Mouse (Mus musculus) kidney, embryonic 15.5 days (tissue): ENCODE results near the gene Tmprss9. TPM values are rescaled to one million over a fixed set of nuclear protein-coding genes. Genes with fewer than 3 reads are reported as not detected.

ENCODE experiments used
- ATAC-seq: fragments of 200-750 bp; cut with Nextera tagmentation; replicated peaks from 2 replicates; pipeline ENCODE4 v1.8.0; 2017; ENCODE audit warnings: moderate TSS enrichment; ENCODE audit not compliant: low FRiP score
- H3K27ac ChIP-seq: fragments of 300-500 bp; sonication (generic); 2 replicates; pipeline ENCODE4 v1.5.1; 2015; ENCODE audit warnings: mild to moderate bottlenecking, inconsistent platforms
- H3K27me3 ChIP-seq: fragments of 300-500 bp; sonication (generic); 2 replicates; pipeline ENCODE4 v1.6.1; 2015; ENCODE audit warnings: inconsistent platforms
- H3K36me3 ChIP-seq: fragments of 300-500 bp; sonication (generic); 2 replicates; pipeline ENCODE4 v1.6.1; 2015; ENCODE audit warnings: inconsistent platforms
- H3K4me1 ChIP-seq: fragments of 300-500 bp; sonication (generic); 2 replicates; pipeline ENCODE4 v1.6.1; 2015; ENCODE audit warnings: inconsistent platforms
- H3K4me2 ChIP-seq: fragments of 300-500 bp; sonication (generic); 2 replicates; pipeline ENCODE4 v1.6.1; 2015; ENCODE audit warnings: moderate library complexity, mild to moderate bottlenecking, inconsistent platforms
- H3K4me3 ChIP-seq: fragments of 300-500 bp; sonication (generic); replicated peaks from 2 replicates; pipeline ENCODE4 v1.5.1; 2015; ENCODE audit warnings: mild to moderate bottlenecking, inconsistent platforms
- H3K9ac ChIP-seq: fragments of 300-500 bp; sonication (generic); 2 replicates; pipeline ENCODE4 v1.6.1; 2015; ENCODE audit warnings: mild to moderate bottlenecking, inconsistent platforms
- H3K9me3 ChIP-seq: fragments of 300-500 bp; sonication (generic); replicated peaks from 2 replicates; pipeline ENCODE4 v1.6.1; 2016; ENCODE audit warnings: inconsistent platforms
- WGBS: fragments of 180-500 bp; shearing (Covaris S2); methylation state at CpG from one replicate; pipeline ENCODE4 v1.1.7; 2015; ENCODE audit warnings: mixed read lengths; 5-methylcytosine and 5-hydroxymethylcytosine counted together
- polyA plus RNA-seq: library from polyadenylated mRNA; unstranded; fragments of >200 nt; fragmentation: Nextera tagmentation; extraction: Ambion mirVana; gene quantifications from 2 replicates; pipeline ENCODE4 v1.2.1, GENCODE M21; 2015

Gene Tmprss9
- polyA plus RNA-seq, 1 experiment from 2014 or later, result not detected

DNA sequence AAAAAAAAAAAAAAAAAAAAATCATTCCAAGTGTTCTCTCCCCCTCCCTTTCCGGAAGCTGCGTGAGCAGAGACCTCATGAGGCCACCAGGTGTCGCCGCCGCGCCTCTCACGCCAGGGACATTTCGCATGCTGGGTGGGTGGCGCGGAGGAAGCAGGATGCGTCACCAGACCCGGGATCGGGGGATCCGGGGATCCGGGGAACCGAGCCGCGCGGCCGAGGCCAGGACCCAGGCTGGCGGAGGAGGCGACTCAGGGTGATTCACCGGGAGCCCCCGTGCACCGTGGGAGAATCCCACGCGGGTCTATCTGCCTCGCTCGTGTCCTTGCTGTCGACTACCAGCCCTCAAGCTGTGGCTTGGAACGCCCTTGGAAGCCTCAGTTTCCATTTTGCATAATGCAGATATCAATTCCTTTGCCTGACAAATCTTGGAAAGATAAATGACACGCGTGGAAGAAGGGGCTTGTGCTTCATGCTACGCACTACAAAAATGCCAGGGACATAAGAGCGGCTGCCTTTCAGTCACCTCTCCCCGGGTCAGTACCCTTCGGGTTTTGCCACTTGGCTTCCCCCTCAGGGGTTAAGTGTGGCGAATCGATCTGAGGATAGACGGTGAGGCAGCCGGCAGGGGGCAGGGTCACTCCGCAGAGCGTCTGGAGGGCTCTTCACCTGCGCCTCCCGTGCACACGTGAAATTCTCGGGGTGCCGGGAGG is 57.1 kb downstream of the Tmprss9 start:
- Histone ChIP-seq H3K27me3 (peaks cover 37% of the 10 kb centered on the region), H3K27ac (peak overlapping the region; percentile 93), H3K4me3 (peak overlapping the region; percentile 59), H3K4me1 (peaks cover 53% of the 10 kb centered on the region), H3K9me3 (no peaks in the 10 kb centered on the region), H3K4me2 (peak overlapping the region; percentile 93), H3K36me3 (no peaks in the 10 kb centered on the region), H3K9ac (peak overlapping the region; percentile 57)
- ATAC-seq, result peak; percentile 36
- under 1% methylated on average over 48 of the region's 48 CpGs for WGBS

DNA sequence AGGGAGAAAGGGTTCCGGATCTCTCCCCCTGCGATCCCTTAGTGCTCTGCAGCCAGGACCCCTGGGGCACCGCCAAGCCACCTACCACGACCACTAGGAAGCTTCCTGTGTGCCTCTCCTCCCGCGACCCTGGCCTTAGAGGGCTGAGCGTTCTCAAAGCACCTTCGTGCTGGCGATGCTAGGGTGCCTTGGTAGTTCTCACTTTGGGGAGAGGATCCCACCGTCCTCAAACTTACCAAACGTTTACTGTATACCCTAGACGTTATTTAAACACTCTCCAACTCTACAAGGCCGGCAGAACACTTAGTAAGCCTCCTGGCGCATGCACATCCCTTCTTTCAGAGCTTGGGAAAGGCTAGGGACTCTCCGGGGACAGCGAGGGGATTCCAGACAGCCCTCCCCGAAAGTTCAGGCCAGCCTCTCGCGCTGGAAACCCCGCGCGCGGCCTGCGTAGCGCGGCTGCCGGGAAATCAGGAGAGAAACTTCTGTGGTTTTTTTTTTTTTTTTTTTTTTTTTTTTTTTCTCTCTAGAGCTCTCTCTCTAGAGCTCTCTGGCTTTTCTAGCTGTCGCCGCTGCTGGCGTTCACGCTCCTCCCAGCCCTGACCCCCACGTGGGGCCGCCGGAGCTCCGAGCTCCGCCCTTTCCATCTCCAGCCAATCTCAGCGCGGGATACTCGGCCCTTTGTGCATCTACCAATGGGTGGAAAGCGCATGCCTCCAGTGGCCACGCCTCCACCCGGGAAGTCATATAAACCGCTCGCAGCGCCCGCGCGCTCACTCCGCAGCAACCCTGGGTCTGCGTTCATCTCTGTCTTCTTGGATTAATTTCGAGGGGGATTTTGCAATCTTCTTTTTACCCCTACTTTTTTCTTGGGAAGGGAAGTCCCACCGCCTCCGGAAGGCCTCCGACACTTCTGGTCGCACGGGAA is 57.9 kb downstream of the Tmprss9 start, which contains the start of gene Gadd45b:
Gadd45b (plus strand) TSS at position 775 of the 928 bp plus-strand sequence.
- WGBS, result under 1% methylated on average over 56 of the region's 56 CpGs
- peaks cover 56% of the 10 kb centered on the region for H3K4me1 ChIP-seq
- peak; percentile 91 for ATAC-seq

DNA sequence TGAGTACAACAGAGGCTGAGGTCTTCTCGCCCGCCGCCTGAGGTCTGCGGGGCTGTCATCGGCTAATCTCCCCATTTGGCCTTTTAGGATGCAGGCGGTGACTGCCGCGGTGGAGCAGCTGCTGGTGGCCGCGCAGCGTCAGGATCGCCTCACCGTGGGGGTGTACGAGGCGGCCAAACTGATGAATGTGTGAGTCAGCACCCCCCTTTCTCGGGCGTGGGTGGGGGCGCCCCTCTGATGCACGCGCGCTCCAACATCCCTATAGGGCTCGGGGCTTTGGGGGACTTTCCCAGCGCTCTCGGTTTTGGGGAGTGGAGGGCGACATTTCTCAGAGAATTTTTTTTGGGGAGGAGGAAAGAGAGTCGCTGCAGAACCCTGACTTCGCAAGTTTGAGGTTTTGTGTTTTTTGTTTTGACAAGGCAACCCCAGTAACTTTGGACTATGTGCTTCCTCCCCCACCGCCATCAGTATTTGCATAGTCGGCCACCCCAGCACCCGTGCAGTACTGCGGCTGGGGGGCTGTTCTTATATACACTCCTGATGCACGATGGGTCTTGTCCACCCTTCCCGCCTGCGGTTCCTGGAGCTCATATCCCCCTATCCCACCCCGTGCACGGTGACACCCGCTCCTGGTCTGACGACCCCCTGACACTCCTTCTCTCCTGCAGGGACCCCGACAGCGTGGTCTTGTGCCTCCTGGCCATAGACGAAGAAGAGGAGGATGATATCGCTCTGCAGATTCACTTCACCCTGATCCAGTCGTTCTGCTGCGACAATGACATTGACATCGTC is 58.9 kb downstream of the Tmprss9 start:
- H3K9me3 ChIP-seq, result no peaks in the 10 kb centered on the region
- H3K9ac ChIP-seq, result peak overlapping the region; percentile 55
- H3K36me3 ChIP-seq, result no peaks in the 10 kb centered on the region
- H3K27me3 ChIP-seq, result peaks cover 54% of the 10 kb centered on the region
- H3K4me3 ChIP-seq, result peak overlapping the region; percentile 53
- under 1% methylated on average over 45 of the region's 45 CpGs for WGBS
- peak overlapping the region; percentile 93 for H3K4me2 ChIP-seq
- ATAC-seq, result no peak; the same call in 1 of the 2 replicates
- H3K27ac ChIP-seq, result peak overlapping the region; percentile 13; the same call in 1 of the 2 replicates
- H3K4me1 ChIP-seq, result peaks cover 64% of the 10 kb centered on the region

More for the DNA sequence above, 57.9 kb downstream of the Tmprss9 start, which contains the start of gene Gadd45b:
- Histone ChIP-seq H3K4me3 (peak within 1 kb of the TSS; percentile 59), H3K36me3 (no peaks in the 10 kb centered on the region), H3K4me2 (peak within 1 kb of the TSS; percentile 93), H3K27ac (peak within 1 kb of the TSS; percentile 93), H3K9me3 (no peaks in the 10 kb centered on the region), H3K27me3 (peaks cover 45% of the 10 kb centered on the region), H3K9ac (peak within 1 kb of the TSS; percentile 57)

DNA sequence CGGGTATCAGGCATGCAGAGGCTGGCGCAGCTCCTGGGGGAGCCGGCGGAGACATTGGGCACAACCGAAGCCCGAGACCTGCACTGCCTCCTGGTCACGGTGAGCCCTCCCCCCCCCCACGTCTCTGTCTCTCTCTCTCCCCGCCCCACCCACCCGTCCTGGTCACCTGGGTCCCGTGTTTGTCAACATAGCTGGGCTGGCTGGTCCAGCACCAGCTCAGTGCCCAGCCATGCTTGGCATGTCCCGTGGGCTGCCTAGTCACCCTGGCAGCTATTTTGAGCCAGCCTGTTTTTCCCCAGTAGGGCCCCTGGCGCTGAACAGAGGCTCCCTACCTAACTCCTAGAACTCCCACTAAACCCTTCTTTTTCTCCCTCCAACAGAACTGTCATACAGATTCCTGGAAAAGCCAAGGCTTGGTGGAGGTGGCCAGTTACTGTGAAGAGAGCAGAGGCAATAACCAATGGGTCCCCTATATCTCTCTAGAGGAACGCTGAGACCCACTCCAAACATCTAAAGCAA is 59.6 kb downstream of the Tmprss9 start:
- Histone ChIP-seq H3K27ac (no peak overlapping the region), H3K9ac (peak overlapping the region; percentile 55), H3K36me3 (no peaks in the 10 kb centered on the region), H3K4me3 (peak overlapping the region; percentile 53), H3K4me2 (peak overlapping the region; percentile 93), H3K27me3 (peaks cover 60% of the 10 kb centered on the region), H3K4me1 (peaks cover 71% of the 10 kb centered on the region), H3K9me3 (no peaks in the 10 kb centered on the region)
- ATAC-seq, result no peak
- WGBS, result 4% methylated on average over 14 of the region's 14 CpGs

DNA sequence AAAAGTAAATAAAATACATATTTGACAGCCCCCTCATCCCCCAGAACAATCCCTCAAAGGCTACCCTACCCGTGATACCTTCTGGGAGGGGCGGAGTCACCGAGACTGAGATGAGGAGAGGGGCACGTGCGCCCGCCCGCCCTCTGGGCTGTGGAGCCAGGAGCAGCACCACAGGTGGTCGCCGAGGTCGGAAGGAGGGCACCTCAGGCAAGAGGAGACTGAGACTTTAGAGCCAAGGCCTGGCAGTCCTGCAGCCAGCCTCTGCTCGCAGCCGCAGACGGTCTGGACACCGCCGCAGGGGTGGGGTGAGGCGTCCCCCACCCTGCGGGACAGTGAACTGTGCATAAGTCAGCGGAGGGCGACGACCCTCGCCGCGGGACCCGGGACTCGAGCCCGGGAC is 60.0 kb downstream of the Tmprss9 start:
- no peak for ATAC-seq
- peak overlapping the region; percentile 53 for H3K4me3 ChIP-seq
- WGBS, result 2% methylated on average over 26 of the region's 26 CpGs
- H3K27me3 ChIP-seq, result peaks cover 64% of the 10 kb centered on the region
- peaks cover 76% of the 10 kb centered on the region for H3K4me1 ChIP-seq
- H3K9ac ChIP-seq, result 0 out of 2 replicates have a peak overlapping the region, but pooled peaks have one; percentile 55
- peak overlapping the region; percentile 93 for H3K4me2 ChIP-seq
- no peaks in the 10 kb centered on the region for H3K9me3 ChIP-seq
- H3K27ac ChIP-seq, result no peak overlapping the region
- no peaks in the 10 kb centered on the region for H3K36me3 ChIP-seq

DNA sequence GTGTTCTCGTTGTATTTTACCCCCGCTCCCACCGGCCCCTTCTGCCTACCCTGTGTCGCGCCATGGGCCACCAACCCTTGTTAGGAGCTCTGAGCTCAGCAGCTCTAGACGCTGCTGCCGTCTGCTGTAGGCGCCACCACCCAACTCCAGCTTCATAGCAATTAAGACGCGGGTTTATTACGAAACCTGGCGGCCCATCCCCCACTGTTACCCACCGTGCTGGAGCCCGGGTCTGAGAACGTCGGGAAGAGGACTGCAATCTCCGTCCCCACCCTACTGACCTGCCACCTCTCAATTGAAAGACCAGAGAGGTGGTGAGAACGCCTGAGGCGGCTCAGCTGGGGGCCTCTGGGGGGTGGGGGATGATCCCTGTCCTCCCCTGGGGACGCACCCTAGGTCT is 60.6 kb downstream of the Tmprss9 start:
- Histone ChIP-seq H3K4me3 (peak overlapping the region; percentile 53), H3K4me1 (peaks cover 77% of the 10 kb centered on the region), H3K9ac (peak overlapping the region; percentile 35; the same call in 1 of the 2 replicates), H3K4me2 (peak overlapping the region; percentile 93), H3K27ac (no peak overlapping the region), H3K36me3 (no peaks in the 10 kb centered on the region), H3K9me3 (no peaks in the 10 kb centered on the region), H3K27me3 (peaks cover 69% of the 10 kb centered on the region)
- WGBS, result under 1% methylated on average over 20 of the region's 20 CpGs
- no peak for ATAC-seq

DNA sequence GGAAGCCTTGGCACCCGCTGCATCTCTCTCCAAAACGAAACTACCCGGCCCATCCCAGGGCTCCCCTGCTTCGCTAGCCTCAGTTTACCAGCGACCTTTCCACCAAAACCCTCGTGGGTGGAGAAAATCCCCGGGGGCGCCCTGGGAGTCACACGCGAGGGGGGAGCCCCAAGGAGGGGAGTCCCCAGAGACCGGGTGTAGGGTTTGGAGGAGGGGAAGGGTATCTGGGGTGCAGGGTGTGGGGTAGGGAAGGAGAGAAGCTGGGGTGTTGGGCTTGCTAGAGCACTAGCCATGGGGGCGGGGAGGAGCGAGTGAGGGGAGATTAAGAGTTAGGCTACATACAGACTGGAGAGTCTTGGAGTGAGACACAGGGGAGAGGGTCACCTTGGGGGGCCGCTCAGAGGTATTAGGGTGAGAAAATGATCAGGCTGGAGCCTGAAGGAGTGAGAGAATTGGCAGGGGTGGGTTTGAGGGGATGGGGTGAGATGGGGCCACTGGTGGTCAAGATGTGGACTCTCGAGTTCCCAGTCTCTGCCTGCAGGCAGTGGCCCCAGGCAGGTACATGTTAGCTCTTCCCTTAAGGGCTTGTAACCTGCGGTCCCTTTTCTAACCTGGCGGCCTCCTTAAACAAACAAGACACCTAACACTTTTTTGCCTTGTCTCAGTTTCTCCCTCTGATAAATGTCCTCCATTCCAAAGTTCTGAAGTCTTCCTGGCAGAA is 61.2 kb downstream of the Tmprss9 start:
- Histone ChIP-seq H3K36me3 (no peaks in the 10 kb centered on the region), H3K9ac (peak overlapping the region; percentile 35; the same call in 1 of the 2 replicates), H3K4me1 (peaks cover 84% of the 10 kb centered on the region), H3K4me2 (peak overlapping the region; percentile 93), H3K27me3 (peaks cover 75% of the 10 kb centered on the region), H3K27ac (peak overlapping the region; percentile 22; the same call in 1 of the 2 replicates), H3K9me3 (no peaks in the 10 kb centered on the region), H3K4me3 (peak overlapping the region; percentile 53)
- ATAC-seq, result no peak
- 3% methylated on average over 17 of the region's 17 CpGs for WGBS

DNA sequence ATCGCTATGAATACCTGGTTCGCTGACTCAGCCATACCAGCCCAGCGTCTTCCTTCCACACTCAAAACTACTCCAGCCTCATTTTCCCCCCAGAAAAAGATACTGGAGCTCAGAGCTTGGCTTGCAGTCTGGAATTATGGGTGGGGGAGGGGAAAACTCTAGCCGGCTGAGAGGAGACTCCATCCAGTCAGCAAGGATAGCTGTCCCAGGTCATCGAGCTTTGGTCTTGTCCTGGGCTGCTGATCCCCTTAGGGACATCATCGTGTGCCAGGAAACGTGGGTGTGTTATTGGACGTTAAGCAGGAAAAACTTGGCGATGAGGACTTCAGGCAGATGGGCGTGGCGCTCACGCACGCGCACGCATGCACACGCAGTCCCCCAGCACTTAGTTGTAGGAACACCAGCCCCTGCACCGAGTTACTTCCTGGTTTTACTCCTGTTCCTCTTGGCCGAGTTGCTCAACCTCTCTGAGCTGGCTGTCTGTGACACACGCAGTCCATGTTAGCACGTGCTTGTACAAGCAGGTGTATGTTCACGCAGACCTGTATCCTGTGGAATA is 61.9 kb downstream of the Tmprss9 start:
- H3K4me3 ChIP-seq, result peak overlapping the region; percentile 53
- H3K4me2 ChIP-seq, result peak overlapping the region; percentile 93
- peaks cover 90% of the 10 kb centered on the region for H3K4me1 ChIP-seq
- peak overlapping the region; percentile 17; the same call in 1 of the 2 replicates for H3K9ac ChIP-seq
- no peaks in the 10 kb centered on the region for H3K36me3 ChIP-seq
- peak overlapping the region; percentile 22; the same call in 1 of the 2 replicates for H3K27ac ChIP-seq
- ATAC-seq, result no peak
- 3% methylated on average over 21 of the region's 21 CpGs for WGBS
- H3K9me3 ChIP-seq, result no peaks in the 10 kb centered on the region
- H3K27me3 ChIP-seq, result peaks cover 81% of the 10 kb centered on the region

DNA sequence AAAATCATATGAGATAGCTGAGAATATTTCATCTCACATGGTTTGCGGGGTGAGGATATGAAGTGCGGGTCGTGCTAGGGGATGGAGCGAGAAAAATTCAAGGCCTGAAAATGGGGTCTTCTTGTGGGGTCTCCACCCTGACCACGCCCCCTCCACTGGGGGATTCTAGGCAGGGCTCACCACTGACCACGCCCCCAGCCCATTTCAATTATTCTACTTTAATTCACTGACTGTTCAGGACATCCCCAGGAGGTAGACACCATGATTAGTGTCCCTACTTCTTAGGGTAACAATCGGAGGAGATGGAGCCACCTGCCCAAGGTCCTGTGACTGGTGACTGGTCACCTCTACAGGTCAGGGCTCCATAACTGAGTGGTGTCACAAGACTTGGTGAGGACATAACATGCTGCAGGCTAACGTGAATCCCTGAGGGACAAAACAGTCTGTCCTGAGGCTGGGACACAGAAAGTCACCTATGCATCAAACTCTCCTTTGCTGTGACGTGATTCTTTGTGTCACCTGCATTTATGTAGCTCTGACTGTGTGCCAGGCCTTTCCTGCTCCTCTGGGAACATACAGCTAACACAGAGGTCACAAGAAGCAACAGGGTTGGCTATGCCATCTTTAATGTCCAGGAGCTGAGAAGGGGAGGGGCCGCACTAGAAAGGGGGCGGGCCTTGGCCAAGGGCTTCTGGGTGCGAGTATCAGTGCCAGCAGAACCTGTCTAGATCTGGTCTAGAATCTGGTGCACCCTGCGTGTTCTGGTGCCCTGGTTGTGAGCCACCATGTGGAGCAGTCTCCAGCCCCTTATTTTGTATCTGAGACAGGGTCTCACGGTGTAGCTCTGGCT is 62.7 kb downstream of the Tmprss9 start:
- 49% methylated on average over 14 of the region's 14 CpGs for WGBS
- H3K27me3 ChIP-seq, result peaks cover 81% of the 10 kb centered on the region
- peak overlapping the region; percentile 93; the same call in 1 of the 2 replicates for H3K4me2 ChIP-seq
- peaks cover 91% of the 10 kb centered on the region for H3K4me1 ChIP-seq
- no peaks in the 10 kb centered on the region for H3K36me3 ChIP-seq
- no peak overlapping the region for H3K4me3 ChIP-seq
- no peaks in the 10 kb centered on the region for H3K9me3 ChIP-seq
- no peak for ATAC-seq
- no peak overlapping the region for H3K27ac ChIP-seq
- no peak overlapping the region for H3K9ac ChIP-seq

DNA sequence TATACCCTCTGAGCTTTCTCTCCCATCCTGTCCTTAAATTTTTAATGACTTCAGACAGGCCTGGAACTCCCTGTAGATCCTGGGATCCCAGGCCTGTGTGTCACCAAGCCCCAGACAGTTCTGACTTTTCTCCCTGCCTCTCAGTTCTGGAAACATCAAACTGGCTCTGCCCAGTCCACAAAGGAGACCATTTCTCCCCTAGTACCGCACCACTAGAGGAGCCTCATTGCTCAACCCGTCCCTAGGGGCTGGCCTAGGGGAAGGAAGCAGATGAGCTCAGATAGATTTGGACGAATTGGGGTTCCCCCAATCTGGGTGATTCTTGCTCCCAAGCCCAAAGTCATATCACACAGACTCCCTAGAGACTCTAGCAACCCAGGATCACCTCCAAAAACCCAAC is 63.6 kb downstream of the Tmprss9 start:
- Histone ChIP-seq H3K4me3 (no peak overlapping the region), H3K9me3 (no peaks in the 10 kb centered on the region), H3K27ac (0 out of 2 replicates have a peak overlapping the region, but pooled peaks have one; percentile 27), H3K27me3 (peaks cover 79% of the 10 kb centered on the region), H3K9ac (no peak overlapping the region), H3K4me1 (peaks cover 93% of the 10 kb centered on the region), H3K36me3 (no peaks in the 10 kb centered on the region), H3K4me2 (peak overlapping the region; percentile 68)
- 18% methylated on average over 3 of the region's 3 CpGs for WGBS
- no peak for ATAC-seq
